ENCODE assay signal across 9 mouse cellular contexts in the genomic region with DNA sequence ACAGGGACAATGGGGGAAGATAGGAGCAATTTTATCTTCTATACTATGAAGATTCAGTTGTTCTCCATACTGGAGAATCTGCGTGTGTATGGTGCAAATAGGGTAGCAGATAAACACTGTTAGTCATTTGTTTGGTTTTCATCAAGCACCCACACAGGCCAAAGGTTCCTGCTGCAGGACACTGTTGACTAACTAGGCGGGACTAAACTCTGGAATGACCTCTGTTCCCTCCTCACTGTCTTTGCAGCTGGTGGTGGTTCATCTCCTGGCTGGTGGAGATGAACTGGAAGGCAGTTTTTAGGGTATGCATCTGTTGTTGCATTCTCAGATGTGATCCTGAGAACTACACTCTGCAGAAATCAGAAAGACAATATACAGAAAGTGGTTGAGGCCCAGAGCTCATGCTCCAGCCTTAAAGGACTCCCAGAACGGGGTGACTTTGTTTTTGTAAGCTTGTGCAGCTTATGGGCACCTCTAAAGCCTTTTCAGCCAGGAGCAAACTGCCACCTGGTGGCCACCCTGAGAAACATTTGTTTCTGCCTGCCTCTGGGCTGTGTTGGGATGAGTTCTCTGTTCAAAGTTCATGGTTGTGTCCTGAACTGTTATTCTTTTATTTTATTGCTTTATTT. TPM values are rescaled to one million over a fixed set of nuclear protein-coding genes. Genes with fewer than 3 reads are reported as not detected.
DNase-seq lines count a peak whose midpoint lies in the region; ATAC-seq and TF ChIP-seq lines count a peak whose summit lies in the region.
"Not testable (repeated sequence)": the region's sequence is repeated elsewhere in the genome, so short reads cannot be mapped to it uniquely, and the experiment has no call there.
"Had no signal": no experiment of that assay in that cellular context is flagged by ENCODE, and none has a peak within 500 bp of the region (broad histone marks: within the 10 kb centered on the region; RNA-seq: fewer than 3 reads in every experiment).

No protein-coding gene starts in this region.

- peak; percentile 42; the same call in 1 of the 2 replicates for TF ChIP-seq CTCF in bone marrow, adult 2 months (IDR thresholded peaks at IDR 0.05; ENCODE audit: control insufficient read depth, insufficient read depth, low read length)

- H3K4me3 ChIP-seq in bone marrow, adult 2 months (replicated peaks; ENCODE audit: control insufficient read depth, low read depth, low read length); liver, embryonic 15.5 days (replicated peaks): not testable (repeated sequence)

- TF ChIP-seq POLR2A in bone marrow, adult 2 months (IDR thresholded peaks at IDR 0.05; ENCODE audit: borderline replicate concordance, control insufficient read depth, low read depth, low read length), result not testable (repeated sequence)

- H3K9me3 ChIP-seq in liver, embryonic 15.5 days (replicated peaks), result not testable (repeated sequence)

- not testable (repeated sequence) for H3K36me3 ChIP-seq in liver, embryonic 15.5 days (replicated peaks)

- not testable (repeated sequence) for H3K4me1 ChIP-seq in bone marrow, adult 2 months (ENCODE audit: control insufficient read depth, insufficient read depth, low read length)
- H3K4me1 ChIP-seq in liver, embryonic 15.5 days (replicated peaks), result peaks cover 23% of the 10 kb centered on the region

- peak; percentile 62 for ATAC-seq in erythroid progenitor cell, adult 5-6 weeks (replicated peaks; ENCODE audit: low FRiP score, poor library complexity, severe bottlenecking)
- ATAC-seq in hematopoietic stem cell, adult 5-6 weeks (replicated peaks in 1 of 2; ENCODE audit: insufficient read depth in 1 of 2, low FRiP score in 2 of 2, low TSS enrichment in 1 of 2, low read depth in 1 of 2, poor library complexity in 2 of 2, severe bottlenecking in 2 of 2), result peak; percentile 40 to 54; a peak in 2 of 4 replicates
- ATAC-seq in liver, embryonic 15.5 days (ENCODE audit: insufficient read depth), result peak; percentile 66

- H3K9ac ChIP-seq in liver, embryonic 15.5 days, result not testable (repeated sequence)

- 36% methylated on average over 3 of the region's 3 CpGs for WGBS in bone marrow, adult 2 months
- 28% methylated on average over 3 of the region's 3 CpGs for WGBS in liver, embryonic 15.5 days (ENCODE audit: insufficient replicate concordance)

- not testable (repeated sequence) for H3K27me3 ChIP-seq in liver, embryonic 15.5 days

- peak; percentile 78 for DNase-seq in A20 (ENCODE audit: low read depth, low spot score)
- DNase-seq in kidney, postnatal 36 days, result peak; percentile 77 to 83
- DNase-seq in natural killer cell, adult 2 months (ENCODE audit: low spot score in 2 of 2), result peak; percentile 58 to 72
- peak; percentile 52 to 72 for DNase-seq in spleen, postnatal 14 days (ENCODE audit: low spot score in 2 of 2)

- not testable (repeated sequence) for H3K27ac ChIP-seq in bone marrow, adult 2 months (ENCODE audit: control insufficient read depth, insufficient read depth, low read depth, low read length, poor library complexity)
- 0 out of 2 replicates have a peak overlapping the region, but pooled peaks have one; percentile 19 for H3K27ac ChIP-seq in liver, embryonic 15.5 days (replicated peaks)

- H3K4me2 ChIP-seq in liver, embryonic 15.5 days, result not testable (repeated sequence)

RNA-seq across cellular contexts. Expression of a gene that starts 2.5 kb away (rescaled TPM):
- 60.1 and 94.6 TPM in 2 replicates for polyA plus RNA-seq in bone marrow, adult 2 months (2011; ENCODE audit: insufficient read depth, insufficient read length, low replicate concordance, missing spikeins)
- total RNA-seq in erythroid progenitor cell, adult 5-6 weeks (2015; ENCODE audit: low replicate concordance), result 109 and 146 TPM in 2 replicates
- 93.4 and 104 TPM in 2 replicates for total RNA-seq in erythroid progenitor cell, adult 5-6 weeks (2017; ENCODE audit: low replicate concordance)
- 197 and 236 TPM in 2 replicates for total RNA-seq in hematopoietic stem cell, adult 5-6 weeks (2017)
- polyA plus RNA-seq in liver, embryonic 15.5 days (2015; fragmentation: Nextera tagmentation; extraction: Ambion mirVana), result 52.8 and 65.8 TPM in 2 replicates

RNA-seq across cellular contexts. Expression of a gene that starts 7.4 kb away (rescaled TPM):
- 23.5 and 45.8 TPM in 2 replicates for polyA plus RNA-seq in bone marrow, adult 2 months (2011; ENCODE audit: insufficient read depth, insufficient read length, low replicate concordance, missing spikeins)
- 19.1 and 19.7 TPM in 2 replicates for total RNA-seq in erythroid progenitor cell, adult 5-6 weeks (2015; ENCODE audit: low replicate concordance)
- total RNA-seq in erythroid progenitor cell, adult 5-6 weeks (2017; ENCODE audit: low replicate concordance), result 5.5 and 16.4 TPM in 2 replicates
- total RNA-seq in hematopoietic stem cell, adult 5-6 weeks (2017), result 66.7 and 102 TPM in 2 replicates
- 11.9 and 13.2 TPM in 2 replicates for polyA plus RNA-seq in liver, embryonic 15.5 days (2015; fragmentation: Nextera tagmentation; extraction: Ambion mirVana)

RNA-seq across cellular contexts. Expression of a gene that starts 7.6 kb away (rescaled TPM):
- not detected in 2 replicates for polyA plus RNA-seq in bone marrow, adult 2 months (2011; ENCODE audit: insufficient read depth, insufficient read length, low replicate concordance, missing spikeins)
- total RNA-seq in erythroid progenitor cell, adult 5-6 weeks (2015; ENCODE audit: low replicate concordance), result not detected in 2 replicates
- not detected in 2 replicates for total RNA-seq in erythroid progenitor cell, adult 5-6 weeks (2017; ENCODE audit: low replicate concordance)
- total RNA-seq in hematopoietic stem cell, adult 5-6 weeks (2017), result not detected in 2 replicates
- not detected in 2 replicates for polyA plus RNA-seq in liver, embryonic 15.5 days (2015; fragmentation: Nextera tagmentation; extraction: Ambion mirVana)
- total RNA-seq: layer of hippocampus, adult 8-10 months had no signal

RNA-seq across cellular contexts. Expression of a gene that starts 14.8 kb away (rescaled TPM):
- 48.0 and 67.4 TPM in 2 replicates for polyA plus RNA-seq in bone marrow, adult 2 months (2011; ENCODE audit: insufficient read depth, insufficient read length, low replicate concordance, missing spikeins)
- 84.3 and 115 TPM in 2 replicates for total RNA-seq in erythroid progenitor cell, adult 5-6 weeks (2015; ENCODE audit: low replicate concordance)
- 293 and 328 TPM in 2 replicates for total RNA-seq in erythroid progenitor cell, adult 5-6 weeks (2017; ENCODE audit: low replicate concordance)
- 16.8 and 23.6 TPM in 2 replicates for total RNA-seq in hematopoietic stem cell, adult 5-6 weeks (2017)
- 8.2 and 9.2 TPM in 2 replicates for polyA plus RNA-seq in liver, embryonic 15.5 days (2015; fragmentation: Nextera tagmentation; extraction: Ambion mirVana)

RNA-seq across cellular contexts. Expression of a gene that starts 23.0 kb away (rescaled TPM):
- not detected in 2 replicates for polyA plus RNA-seq in bone marrow, adult 2 months (2011; ENCODE audit: insufficient read depth, insufficient read length, low replicate concordance, missing spikeins)
- total RNA-seq in erythroid progenitor cell, adult 5-6 weeks (2015; ENCODE audit: low replicate concordance), result not detected in 2 replicates
- 0.39 TPM in 1 of 2 replicates, not detected in the other for total RNA-seq in erythroid progenitor cell, adult 5-6 weeks (2017; ENCODE audit: low replicate concordance)
- not detected in 2 replicates for total RNA-seq in hematopoietic stem cell, adult 5-6 weeks (2017)
- not detected in 2 replicates for polyA plus RNA-seq in liver, embryonic 15.5 days (2015; fragmentation: Nextera tagmentation; extraction: Ambion mirVana)
